Mouse (Mus musculus): ENCODE results near the gene Cntn6. TPM values are rescaled to one million over a fixed set of nuclear protein-coding genes. Genes with fewer than 3 reads are reported as not detected.

Cntn6 gene
- total RNA-seq, 4 experiments from 2014 or later: 18.2 to 21.9 (median 20.3) TPM

DNA sequence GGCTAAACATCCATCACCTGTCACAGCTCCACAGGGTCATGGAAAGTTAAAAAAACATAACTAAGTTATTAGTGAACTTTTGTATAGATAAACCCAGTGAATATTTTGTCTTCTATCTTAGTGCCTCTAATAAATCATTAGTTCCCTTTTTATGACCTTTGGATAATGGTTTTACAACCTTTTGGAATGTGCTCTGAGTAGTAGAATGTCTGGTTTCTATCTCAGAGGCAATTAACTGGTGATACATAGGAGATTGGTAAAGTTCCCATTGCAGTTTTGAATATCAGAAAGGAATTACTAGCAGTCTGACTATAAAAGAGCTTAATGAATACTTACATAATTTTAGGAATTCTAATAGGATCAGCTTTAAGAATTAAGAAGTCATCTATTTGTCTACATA, 265.5 kb downstream of the Cntn6 start:
- no peak for DNase-seq (ENCODE audit: low spot score in 2 of 2)

GRCm38 (mm10) chr6:104761226-104761625, 268.6 kb downstream of the Cntn6 start:
- no peak for DNase-seq (ENCODE audit: low spot score in 2 of 2)

GRCm38 (mm10) chr6:104783891-104784290, 291.3 kb downstream of the Cntn6 start:
- DNase-seq (ENCODE audit: low spot score in 2 of 2): no peak

- no peak for DNase-seq (ENCODE audit: low spot score in 2 of 2)
Measured at GRCm38 (mm10) chr6:104787502-104787901, 294.9 kb downstream of the Cntn6 start.

- DNase-seq (ENCODE audit: low spot score in 2 of 2): no peak
Measured at GRCm38 (mm10) chr6:104808526-104808925, 315.9 kb downstream of the Cntn6 start.

GRCm38 (mm10) chr6:104815610-104816009, 323.0 kb downstream of the Cntn6 start:
- DNase-seq (ENCODE audit: low spot score in 2 of 2): no peak

- DNase-seq (ENCODE audit: low spot score in 2 of 2): no peak
Measured at GRCm38 (mm10) chr6:104879711-104880110, 387.1 kb downstream of the Cntn6 start.

DNA sequence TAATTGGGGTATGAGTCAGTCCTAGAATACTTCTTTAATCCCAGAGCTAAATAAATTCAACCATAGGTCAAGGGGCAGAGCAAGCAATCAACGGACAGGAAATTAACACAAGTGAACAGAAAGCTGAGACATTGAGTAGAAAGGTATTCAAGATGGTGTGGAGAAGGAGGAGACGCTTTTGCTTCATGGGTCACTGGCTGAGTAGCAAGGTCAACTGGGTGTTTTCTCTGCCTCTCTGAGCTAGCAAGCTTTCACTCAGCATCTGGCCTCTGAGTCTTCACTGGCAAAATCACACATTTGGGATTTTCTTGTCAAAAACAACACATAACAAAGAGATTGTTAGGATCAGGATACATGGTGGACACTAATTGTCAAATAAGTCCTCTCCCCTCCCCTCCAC, 391.4 kb downstream of the Cntn6 start:
- DNase-seq (ENCODE audit: low spot score in 2 of 2): no peak

- DNase-seq (ENCODE audit: low spot score in 2 of 2): no peak
Measured at GRCm38 (mm10) chr6:104885829-104886228, 393.2 kb downstream of the Cntn6 start.

- DNase-seq (ENCODE audit: low spot score in 2 of 2): no peak
Measured at GRCm38 (mm10) chr6:104891071-104891470, 398.5 kb downstream of the Cntn6 start.
